ENCODE assay signal across 17 mouse cellular contexts in genomic region chr2:70992715-70993114, GRCm38 (mm10).
A peak's percentile ranks its signal among the peaks of the same experiment; 100 is the strongest.
DNase-seq lines count a peak whose midpoint lies in the region; ATAC-seq lines count a peak whose summit lies in the region.
"Had no signal": no experiment of that assay in that cellular context is flagged by ENCODE, and none has a peak within 500 bp of the region (broad histone marks: within the 10 kb centered on the region; RNA-seq: fewer than 3 reads in every experiment).

No protein-coding gene starts in this region.

- no peaks in the 10 kb centered on the region for H3K36me3 ChIP-seq in liver, embryonic 13.5 days
- H3K36me3 ChIP-seq: forebrain, embryonic 12.5 days; midbrain, embryonic 12.5 days had no signal

- no peak overlapping the region for H3K9ac ChIP-seq in liver, embryonic 13.5 days
- H3K9ac ChIP-seq: embryonic facial prominence, embryonic 13.5 days; forebrain, embryonic 12.5 days; midbrain, embryonic 12.5 days had no signal

- H3K4me2 ChIP-seq in liver, embryonic 13.5 days: no peak overlapping the region
- H3K4me2 ChIP-seq: embryonic facial prominence, embryonic 13.5 days; forebrain, embryonic 12.5 days; midbrain, embryonic 12.5 days had no signal

- peak; percentile 16 to 49 for DNase-seq in cerebellum, postnatal 25 days
- DNase-seq in lung, postnatal 36 days: peak; percentile 38
- no peak for DNase-seq in lung, postnatal 10 days
- no peak for DNase-seq in liver, embryonic 13.5 days
- peak; percentile 69 for DNase-seq in thymus, postnatal 4 days
- DNase-seq in spleen, adult 12 weeks (ENCODE audit: low spot score): no peak
- no peak for DNase-seq in gastrocnemius, postnatal 25 days
- DNase-seq: cerebellum, postnatal 36 days; gastrocnemius, postnatal 36 days; kidney, adult 9 months; lung, adult 2 months had no signal

- H3K27me3 ChIP-seq in liver, embryonic 13.5 days: 0 out of 2 replicates have a peak, but pooled peaks cover 3% of the 10 kb centered on the region
- H3K27me3 ChIP-seq: embryonic facial prominence, embryonic 13.5 days; forebrain, embryonic 12.5 days; midbrain, embryonic 12.5 days had no signal

- WGBS in liver, embryonic 13.5 days (ENCODE audit: insufficient replicate concordance): 88% methylated on average over 2 of the region's 2 CpGs

- no peak overlapping the region for H3K27ac ChIP-seq in liver, embryonic 13.5 days
- H3K27ac ChIP-seq: embryonic facial prominence, embryonic 13.5 days; forebrain, embryonic 12.5 days; hindbrain, postnatal 0 days; midbrain, embryonic 12.5 days; stomach, postnatal 0 days had no signal

- no peaks in the 10 kb centered on the region for H3K9me3 ChIP-seq in liver, embryonic 13.5 days (replicated peaks)
- H3K9me3 ChIP-seq: embryonic facial prominence, embryonic 13.5 days; forebrain, embryonic 12.5 days had no signal

- no peak overlapping the region for H3K4me3 ChIP-seq in liver, embryonic 13.5 days (replicated peaks)
- H3K4me3 ChIP-seq: embryonic facial prominence, embryonic 13.5 days; forebrain, embryonic 12.5 days; midbrain, embryonic 12.5 days had no signal

- peaks cover 51% of the 10 kb centered on the region for H3K4me1 ChIP-seq in liver, embryonic 13.5 days (replicated peaks)
- H3K4me1 ChIP-seq: embryonic facial prominence, embryonic 13.5 days had no signal

- ATAC-seq in cerebellum, adult (ENCODE audit: insufficient number of reproducible peaks, low FRiP score, low TSS enrichment): no peak
- peak; percentile 38; the same call in 1 of the 2 replicates for ATAC-seq in liver, embryonic 13.5 days (ENCODE audit: low read depth)
- ATAC-seq: hindbrain, postnatal 0 days had no signal

Comparison
In these comparisons a context has a peak if more than half of its experiments do, and no peak if none do; other contexts are left out.
1. DNase-seq: peak in cerebellum, postnatal 25 days (2 of 2), lung, postnatal 36 days (single experiment) and thymus, postnatal 4 days (single experiment); none in lung, postnatal 10 days (single experiment), liver, embryonic 13.5 days (single experiment), spleen, adult 12 weeks (single experiment) and gastrocnemius, postnatal 25 days (single experiment).